10 mouse cellular contexts compared by ENCODE assay signal in genomic region chr17:12996345-12996744, GRCm38 (mm10). TPM values are rescaled to one million over a fixed set of nuclear protein-coding genes. Genes with fewer than 3 reads are reported as not detected.
DNase-seq lines count a peak whose midpoint lies in the region; ATAC-seq and TF ChIP-seq lines count a peak whose summit lies in the region.
"Had no signal": no experiment of that assay in that cellular context is flagged by ENCODE, and none has a peak within 500 bp of the region (broad histone marks: within the 10 kb centered on the region; RNA-seq: fewer than 3 reads in every experiment).

No protein-coding gene starts in this region.

- no peak overlapping the region for H3K4me3 ChIP-seq in liver, adult 2 months (ENCODE audit: insufficient read depth, low read depth, low read length)
- no peak overlapping the region for H3K4me3 ChIP-seq in liver, embryonic 12.5 days
- no peak overlapping the region for H3K4me3 ChIP-seq in limb, embryonic 14.5 days (replicated peaks; ENCODE audit: low read length)
- no peak overlapping the region for H3K4me3 ChIP-seq in spleen, adult 2 months (ENCODE audit: extremely low read depth, insufficient read depth, insufficient read length)

- peak; percentile 28 to 49 for DNase-seq in adrenal gland, adult 18-20 months (ENCODE audit: low spot score in 2 of 2)
- no peak for DNase-seq in adrenal gland, adult 8-10 months
- peak; percentile 58 for DNase-seq in liver, adult 2 months (ENCODE audit: extremely low read depth, low read depth, low spot score)
- peak; percentile 81 for DNase-seq in brain, adult 2 months (ENCODE audit: low read depth, low spot score)
- peak; percentile 39 for DNase-seq in gastrocnemius, postnatal 14 days
- DNase-seq in limb, embryonic 14.5 days (ENCODE audit: low spot score) = peak; percentile 69
- peak; percentile 15 to 67 for DNase-seq in spleen, adult 2 months (ENCODE audit: low read depth in 1 of 2, low spot score in 2 of 2)

- H3K27ac ChIP-seq in liver, adult 2 months (replicated peaks; ENCODE audit: insufficient read depth, low read depth, low read length) = no peak overlapping the region
- no peak overlapping the region for H3K27ac ChIP-seq in liver, embryonic 12.5 days
- no peak overlapping the region for H3K27ac ChIP-seq in limb, embryonic 14.5 days (replicated peaks; ENCODE audit: low read depth, low read length)
- H3K27ac ChIP-seq in spleen, adult 2 months (ENCODE audit: insufficient read depth, low read length) = no peak overlapping the region

- TF ChIP-seq CTCF in liver, adult 2 months (IDR thresholded peaks at IDR 0.05; ENCODE audit: low read depth, low read length) = peak; percentile 30; the same call in 1 of the 2 replicates
- peak; percentile 41; the same call in 1 of the 2 replicates for TF ChIP-seq CTCF in spleen, adult 2 months (IDR thresholded peaks at IDR 0.05; ENCODE audit: extremely low read depth, insufficient read depth, insufficient read length, insufficient replicate concordance)

- H3K79me2 ChIP-seq in liver, adult 2 months (ENCODE audit: control insufficient read depth, insufficient read depth, low read length) = no peaks in the 10 kb centered on the region; the same call in 1 of the 2 replicates

- WGBS in liver, adult 2 months = 28% methylated on average over 3 of the region's 3 CpGs
- WGBS in liver, embryonic 12.5 days (ENCODE audit: insufficient replicate concordance) = 24% methylated on average over 3 of the region's 3 CpGs
- 19% methylated on average over 3 of the region's 3 CpGs for WGBS in limb, embryonic 14.5 days
- 16% methylated on average over 3 of the region's 3 CpGs for WGBS in spleen, adult 2 months

- intact Hi-C loops in gastrocnemius, postnatal 14 days (cut with DNase I; ENCODE audit: low total_unique reads) = loop anchor here (5.0 kb wide), 1 partner anchor 114 kb away; no protein-coding TSS in a partner anchor

- TF ChIP-seq POLR2A in liver, adult 2 months (IDR thresholded peaks at IDR 0.05; ENCODE audit: extremely low read depth, insufficient read depth, low read length) = no peak
- no peak for TF ChIP-seq POLR2A in limb, embryonic 14.5 days (IDR thresholded peaks at IDR 0.05; ENCODE audit: borderline replicate concordance, extremely low read depth, insufficient read depth, insufficient read length)
- TF ChIP-seq POLR2A in spleen, adult 2 months (IDR thresholded peaks at IDR 0.05; ENCODE audit: low read depth, low read length) = no peak

- peaks cover 2% of the 10 kb centered on the region; the same call in 1 of the 2 replicates for H3K4me1 ChIP-seq in liver, adult 2 months (ENCODE audit: control insufficient read depth, insufficient read depth, low read length)
- 0 out of 2 replicates have a peak, but pooled peaks cover 8% of the 10 kb centered on the region for H3K4me1 ChIP-seq in liver, embryonic 12.5 days
- H3K4me1 ChIP-seq in limb, embryonic 14.5 days (ENCODE audit: control insufficient read depth, insufficient read depth, low read length) = no peaks in the 10 kb centered on the region
- H3K4me1 ChIP-seq in spleen, adult 2 months (ENCODE audit: control insufficient read depth, insufficient read depth, insufficient read length) = no peaks in the 10 kb centered on the region

- H3K9me3 ChIP-seq in liver, embryonic 12.5 days (replicated peaks) = no peaks in the 10 kb centered on the region
- H3K9me3 ChIP-seq in limb, embryonic 14.5 days (ENCODE audit: control insufficient read depth, low read length) = no peaks in the 10 kb centered on the region

- H3K9ac ChIP-seq in liver, adult 2 months (ENCODE audit: low read depth, low read length) = no peak overlapping the region
- no peak overlapping the region for H3K9ac ChIP-seq in liver, embryonic 12.5 days
- H3K9ac ChIP-seq in limb, embryonic 14.5 days (ENCODE audit: low read depth, low read length, severe bottlenecking) = no peak overlapping the region

- H3K4me2 ChIP-seq in liver, embryonic 12.5 days = no peak overlapping the region
- H3K4me2 ChIP-seq in limb, embryonic 14.5 days (replicated peaks; ENCODE audit: low read depth, low read length, severe bottlenecking) = no peak overlapping the region

- H3K27me3 ChIP-seq in liver, adult 2 months (ENCODE audit: control insufficient read depth, insufficient read depth, low read length) = no peaks in the 10 kb centered on the region
- H3K27me3 ChIP-seq in liver, embryonic 12.5 days (replicated peaks) = 0 out of 2 replicates have a peak, but pooled peaks cover 3% of the 10 kb centered on the region
- no peaks in the 10 kb centered on the region for H3K27me3 ChIP-seq in limb, embryonic 14.5 days (ENCODE audit: control insufficient read depth, insufficient read depth, low read length)
- H3K27me3 ChIP-seq in spleen, adult 2 months (ENCODE audit: control insufficient read depth, insufficient read depth, low read length) = no peaks in the 10 kb centered on the region

- no peaks in the 10 kb centered on the region for H3K36me3 ChIP-seq in liver, adult 2 months (ENCODE audit: control insufficient read depth, insufficient read depth, low read length)
- H3K36me3 ChIP-seq in liver, embryonic 12.5 days = no peaks in the 10 kb centered on the region
- no peaks in the 10 kb centered on the region for H3K36me3 ChIP-seq in limb, embryonic 14.5 days (ENCODE audit: control insufficient read depth, insufficient read depth, low read length)
- no peaks in the 10 kb centered on the region for H3K36me3 ChIP-seq in spleen, adult 2 months (ENCODE audit: control insufficient read depth, insufficient read depth, low read length)

- no peak for ATAC-seq in liver, embryonic 12.5 days
- ATAC-seq in limb, embryonic 14.5 days (ENCODE audit: low FRiP score, low read depth) = no peak

RNA-seq across cellular contexts. Expression of gene Wtap, which starts 2.4 kb away (rescaled TPM):
- total RNA-seq in adrenal gland, adult 18-20 months (2021) = 10 to 100 TPM; 55.4 to 55.6 TPM
- 10 to 100 TPM; 56.8 to 69.3 (median 63.1) TPM for total RNA-seq in adrenal gland, adult 8-10 months (2022)
- 32.0 and 32.6 TPM in 2 replicates for total RNA-seq in liver, adult 2 months (2014; rRNA removed)
- 7.8 and 7.9 TPM in 2 replicates for polyA plus RNA-seq in liver, adult 2 months (2012; rRNA removed)
- 60.6 and 64.4 TPM in 2 replicates for polyA plus RNA-seq in liver, embryonic 12.5 days (2016; fragmentation: Nextera tagmentation; extraction: Ambion mirVana)
- 10 to 100 TPM; 27.9 to 31.2 TPM for total RNA-seq in gastrocnemius, postnatal 14 days (2021)
- polyA plus RNA-seq in limb, embryonic 14.5 days (2012; rRNA removed) = 61.7 and 86.1 TPM in 2 replicates
- polyA plus RNA-seq in limb, embryonic 14.5 days (2014; fragmentation: Nextera tagmentation; extraction: Ambion mirVana) = 135 and 141 TPM in 2 replicates
- 11.7 TPM in 2 replicates for polyA plus RNA-seq in spleen, adult 2 months (2012; rRNA removed)

RNA-seq across cellular contexts. Expression of gene Sod2, which starts 10.3 kb away (rescaled TPM):
- 100 to 1,000 TPM; 428 to 588 TPM for total RNA-seq in adrenal gland, adult 18-20 months (2021)
- 100 to 1,000 TPM; 251 to 373 (median 320) TPM for total RNA-seq in adrenal gland, adult 8-10 months (2022)
- 169 and 338 TPM in 2 replicates for total RNA-seq in liver, adult 2 months (2014; rRNA removed)
- 593 and 597 TPM in 2 replicates for polyA plus RNA-seq in liver, adult 2 months (2012; rRNA removed)
- 162 TPM in 2 replicates for polyA plus RNA-seq in liver, embryonic 12.5 days (2016; fragmentation: Nextera tagmentation; extraction: Ambion mirVana)
- 100 to 1,000 TPM; 302 to 371 TPM for total RNA-seq in gastrocnemius, postnatal 14 days (2021)
- polyA plus RNA-seq in limb, embryonic 14.5 days (2012; rRNA removed) = 98.2 and 118 TPM in 2 replicates
- polyA plus RNA-seq in limb, embryonic 14.5 days (2014; fragmentation: Nextera tagmentation; extraction: Ambion mirVana) = 103 and 116 TPM in 2 replicates
- polyA plus RNA-seq in spleen, adult 2 months (2012; rRNA removed) = 98.9 and 191 TPM in 2 replicates

RNA-seq across cellular contexts. Expression of gene Acat2, which starts 35.8 kb away (rescaled TPM):
- 100 to 1,000 TPM in 1 of 2 experiments, 10 to 100 TPM in 1; 78.2 to 190 TPM for total RNA-seq in adrenal gland, adult 18-20 months (2021)
- total RNA-seq in adrenal gland, adult 8-10 months (2022) = 10 to 100 TPM; 70.0 to 86.0 (median 80.9) TPM
- total RNA-seq in liver, adult 2 months (2014; rRNA removed) = 75.1 and 75.7 TPM in 2 replicates
- 44.6 and 45.9 TPM in 2 replicates for polyA plus RNA-seq in liver, adult 2 months (2012; rRNA removed)
- 99.2 and 103 TPM in 2 replicates for polyA plus RNA-seq in liver, embryonic 12.5 days (2016; fragmentation: Nextera tagmentation; extraction: Ambion mirVana)
- total RNA-seq in gastrocnemius, postnatal 14 days (2021) = 1 to 10 TPM; 4.7 to 6.4 TPM
- 62.9 and 67.4 TPM in 2 replicates for polyA plus RNA-seq in limb, embryonic 14.5 days (2012; rRNA removed)
- polyA plus RNA-seq in limb, embryonic 14.5 days (2014; fragmentation: Nextera tagmentation; extraction: Ambion mirVana) = 110 and 119 TPM in 2 replicates
- polyA plus RNA-seq in spleen, adult 2 months (2012; rRNA removed) = 3.5 and 4.6 TPM in 2 replicates

RNA-seq across cellular contexts. Expression of gene Gpr31b, which starts 55.8 kb away (rescaled TPM):
- under 1 TPM in 1 of 2 experiments, not detected in 1; 0.77 TPM for total RNA-seq in adrenal gland, adult 18-20 months (2021)
- under 1 TPM in 3 of 4 experiments, not detected in 1; 0.51 to 0.92 (median 0.63) TPM for total RNA-seq in adrenal gland, adult 8-10 months (2022)
- total RNA-seq in liver, adult 2 months (2014; rRNA removed) = not detected in 2 replicates
- polyA plus RNA-seq in liver, adult 2 months (2012; rRNA removed) = not detected in 2 replicates
- polyA plus RNA-seq in liver, embryonic 12.5 days (2016; fragmentation: Nextera tagmentation; extraction: Ambion mirVana) = not detected in 2 replicates
- not detected for total RNA-seq in gastrocnemius, postnatal 14 days (2021)
- polyA plus RNA-seq in limb, embryonic 14.5 days (2012; rRNA removed) = 0.06 and 0.09 TPM in 2 replicates
- polyA plus RNA-seq in limb, embryonic 14.5 days (2014; fragmentation: Nextera tagmentation; extraction: Ambion mirVana) = 0.18 TPM in 1 of 2 replicates, not detected in the other
- 0.41 and 0.62 TPM in 2 replicates for polyA plus RNA-seq in spleen, adult 2 months (2012; rRNA removed)
- total RNA-seq: gastrocnemius, postnatal 4 days had no signal
- polyA plus RNA-seq: C2C12 had no signal

RNA-seq across cellular contexts. Expression of gene Acat3, which starts 55.9 kb away (rescaled TPM):
- 1 to 10 TPM in 1 of 2 experiments, under 1 TPM in 1; 0.86 to 1.4 TPM for total RNA-seq in adrenal gland, adult 18-20 months (2021)
- total RNA-seq in adrenal gland, adult 8-10 months (2022) = 1 to 10 TPM in 3 of 4 experiments, under 1 TPM in 1; 0.99 to 2.2 (median 1.4) TPM
- total RNA-seq in liver, adult 2 months (2014; rRNA removed) = 255 and 271 TPM in 2 replicates
- 178 and 179 TPM in 2 replicates for polyA plus RNA-seq in liver, adult 2 months (2012; rRNA removed)
- 1.2 and 1.4 TPM in 2 replicates for polyA plus RNA-seq in liver, embryonic 12.5 days (2016; fragmentation: Nextera tagmentation; extraction: Ambion mirVana)
- not detected for total RNA-seq in gastrocnemius, postnatal 14 days (2021)
- polyA plus RNA-seq in limb, embryonic 14.5 days (2012; rRNA removed) = 0.33 and 0.81 TPM in 2 replicates
- 0.47 and 1.1 TPM in 2 replicates for polyA plus RNA-seq in limb, embryonic 14.5 days (2014; fragmentation: Nextera tagmentation; extraction: Ambion mirVana)
- 0.07 TPM in 1 of 2 replicates, not detected in the other for polyA plus RNA-seq in spleen, adult 2 months (2012; rRNA removed)

Comparison
In these comparisons a context has a peak if more than half of its experiments do, and no peak if none do; other contexts are left out.
1. RNA of gene Acat2, which starts 35.8 kb away (total RNA-seq): 78.2 to 190 TPM in adrenal gland, adult 18-20 months, 70.0 to 86.0 TPM in adrenal gland, adult 8-10 months and 75.1 to 75.7 TPM in liver, adult 2 months; 4.7 to 6.4 TPM in gastrocnemius, postnatal 14 days; every median in the first group is over 4 times any median in the second.